Mouse (Mus musculus) stomach, postnatal 0 days (tissue): ENCODE data around the gene Fut7. TPM values are rescaled to one million over a fixed set of nuclear protein-coding genes. Genes with fewer than 3 reads are reported as not detected.

Source experiments
- ATAC-seq: fragments of 200-750 bp; cut with Nextera tagmentation; 2 replicates; pipeline ENCODE4 v1.8.0; 2017; ENCODE audit not compliant: low FRiP score, low TSS enrichment
- DNase-seq: peaks from one replicate; pipeline ENCODE4 v3.0.0-alpha.2; 2016; ENCODE audit warnings: low spot score
- H3K27ac ChIP-seq: fragments of 300-500 bp; sonication (generic); replicated peaks from 2 replicates; pipeline ENCODE4 v1.5.1; 2014; ENCODE audit warnings: mild to moderate bottlenecking, control low read depth
- H3K27me3 ChIP-seq: fragments of 300-500 bp; sonication (generic); 2 replicates; pipeline ENCODE4 v1.6.1; 2014; ENCODE audit warnings: low read length; ENCODE audit not compliant: control insufficient read depth, insufficient read depth
- H3K36me3 ChIP-seq: fragments of 300-500 bp; sonication (generic); 2 replicates; pipeline ENCODE4 v1.6.1; 2014; ENCODE audit warnings: low read length, mixed read lengths; ENCODE audit not compliant: control insufficient read depth, insufficient read depth
- H3K4me1 ChIP-seq: fragments of 300-500 bp; sonication (generic); replicated peaks from 2 replicates; pipeline ENCODE4 v1.6.1; 2014; ENCODE audit warnings: antibody characterized with exemption; ENCODE audit not compliant: control insufficient read depth, insufficient read depth
- H3K4me2 ChIP-seq: fragments of 300-500 bp; sonication (generic); replicated peaks from 2 replicates; pipeline ENCODE4 v1.6.1; 2014; ENCODE audit warnings: low read depth, mild to moderate bottlenecking, control low read depth, moderate library complexity
- H3K4me3 ChIP-seq: fragments of 300-500 bp; sonication (generic); 2 replicates; pipeline ENCODE4 v1.5.1; 2014; ENCODE audit warnings: low read depth, low read length, control low read depth
- H3K9ac ChIP-seq: fragments of 300-500 bp; sonication (generic); 2 replicates; pipeline ENCODE4 v1.6.1; 2014; ENCODE audit warnings: mild to moderate bottlenecking, low read length, control low read depth, mixed read lengths
- H3K9me3 ChIP-seq: fragments of 300-500 bp; sonication (generic); 2 replicates; pipeline ENCODE4 v1.6.1; 2016; ENCODE audit warnings: low read length; ENCODE audit not compliant: control insufficient read depth
- CTCF ChIP-seq: IDR thresholded peaks from 2 replicates; pipeline ENCODE4 v1.5.1; 2016; ENCODE audit warnings: antibody characterized with exemption, low read depth, mild to moderate bottlenecking, moderate library complexity
- EP300 ChIP-seq: optimal IDR thresholded peaks from 2 replicates; pipeline ENCODE3; 2016; ENCODE audit warnings: antibody characterized with exemption
- WGBS: fragments of 180-500 bp; shearing (Covaris S2); extraction: QIAGEN DNeasy Blood & Tissue Kit; methylation state at CpG from one replicate; pipeline ENCODE4 v1.1.7; 2014; 5-methylcytosine and 5-hydroxymethylcytosine counted together
- polyA plus RNA-seq: library from polyadenylated mRNA; unstranded; fragments of >200 nt; fragmentation: Nextera tagmentation; extraction: Ambion mirVana; gene quantifications from 2 replicates; pipeline ENCODE4 v1.2.1, GENCODE M21; 2015

Gene Fut7
- polyA plus RNA-seq, 1 experiment from 2014 or later = not detected

GRCm38 (mm10) chr2:25426721-25427191 lies 3.7 kb downstream of the Fut7 start:
- WGBS = 38% methylated on average over 5 of the region's 5 CpGs
- no peaks in the 10 kb centered on the region for H3K4me1 ChIP-seq
- DNase-seq (peak; percentile 81), ATAC-seq (0 out of 2 replicates have a peak, but pooled peaks have one; percentile 18)
- H3K4me2 ChIP-seq = no peak overlapping the region
- H3K27ac ChIP-seq = no peak overlapping the region
- H3K36me3 ChIP-seq = no peaks in the 10 kb centered on the region
- H3K9me3 ChIP-seq = no peaks in the 10 kb centered on the region
- H3K27me3 ChIP-seq = no peaks in the 10 kb centered on the region
- no peak overlapping the region for H3K9ac ChIP-seq
- no peak overlapping the region for H3K4me3 ChIP-seq
- TF ChIP-seq CTCF = peak; percentile 95
- TF ChIP-seq EP300 = no peak

GRCm38 (mm10) chr2:25427256-25427655 lies 4.2 kb downstream of the Fut7 start:
- DNase-seq = no peak
- no peaks in the 10 kb centered on the region for H3K4me1 ChIP-seq
- H3K4me3 ChIP-seq = no peak overlapping the region
- ATAC-seq = no peak
- TF ChIP-seq EP300 (no peak), CTCF (no peak)
- no peaks in the 10 kb centered on the region for H3K36me3 ChIP-seq
- H3K4me2 ChIP-seq = no peak overlapping the region
- no peak overlapping the region for H3K27ac ChIP-seq
- H3K27me3 ChIP-seq = no peaks in the 10 kb centered on the region
- 89% methylated on average over 5 of the region's 5 CpGs for WGBS
- H3K9me3 ChIP-seq = no peaks in the 10 kb centered on the region
- H3K9ac ChIP-seq = no peak overlapping the region

GRCm38 (mm10) chr2:25428442-25429236 lies 5.6 kb downstream of the Fut7 start, which contains the start of gene Abca2:
Gene Abca2 (plus strand): TSS chr2:25428703.
- peak within 1 kb of the TSS; percentile 69 for H3K4me3 ChIP-seq

GRCm38 (mm10) chr2:25429435-25430180 lies 6.5 kb downstream of the Fut7 start:
- Histone ChIP-seq H3K36me3 (no peaks in the 10 kb centered on the region), H3K4me1 (no peaks in the 10 kb centered on the region), H3K9ac (no peak overlapping the region), H3K4me3 (no peak overlapping the region), H3K27ac (no peak overlapping the region), H3K9me3 (no peaks in the 10 kb centered on the region), H3K4me2 (peak overlapping the region; percentile 97; the same call in 1 of the 2 replicates), H3K27me3 (no peaks in the 10 kb centered on the region)
- ATAC-seq = no peak
- no peak for TF ChIP-seq EP300
- TF ChIP-seq CTCF = no peak
- 64% methylated on average over 5 of the region's 5 CpGs for WGBS
- DNase-seq = no peak

More at GRCm38 (mm10) chr2:25428442-25429236, 5.6 kb downstream of the Fut7 start, which contains the start of gene Abca2:
- peak within 1 kb of the TSS; percentile 97 for H3K4me2 ChIP-seq
- DNase-seq (peak; percentile 96), ATAC-seq (peak; percentile 91)
- H3K27ac ChIP-seq = peak within 1 kb of the TSS; percentile 24; the same call in 1 of the 2 replicates
- no peaks in the 10 kb centered on the region for H3K36me3 ChIP-seq
- under 1% methylated on average over 73 of the region's 89 CpGs for WGBS
- H3K4me1 ChIP-seq = no peaks in the 10 kb centered on the region
- H3K27me3 ChIP-seq = no peaks in the 10 kb centered on the region
- H3K9me3 ChIP-seq = no peaks in the 10 kb centered on the region
- no peak for TF ChIP-seq EP300
- TF ChIP-seq CTCF = peak; percentile 91
- H3K9ac ChIP-seq = peak within 1 kb of the TSS; percentile 70

GRCm38 (mm10) chr2:25430395-25431233 lies 7.5 kb downstream of the Fut7 start:
- no peak for ATAC-seq
- 80% methylated on average over 17 of the region's 17 CpGs for WGBS
- H3K27me3 ChIP-seq = no peaks in the 10 kb centered on the region
- H3K36me3 ChIP-seq = no peaks in the 10 kb centered on the region
- H3K9me3 ChIP-seq = no peaks in the 10 kb centered on the region
- DNase-seq = no peak
- H3K27ac ChIP-seq = no peak overlapping the region
- no peaks in the 10 kb centered on the region for H3K4me1 ChIP-seq
- H3K4me3 ChIP-seq = no peak overlapping the region
- TF ChIP-seq EP300 = no peak
- no peak for TF ChIP-seq CTCF
- H3K4me2 ChIP-seq = no peak overlapping the region
- no peak overlapping the region for H3K9ac ChIP-seq
